Mouse (Mus musculus) kidney, adult 2 months (tissue): Measurements from ENCODE around the gene Git2. TPM values are rescaled to one million over a fixed set of nuclear protein-coding genes. Genes with fewer than 3 reads are reported as not detected.
A peak's percentile ranks its signal among the peaks of the same experiment; 100 is the strongest.

ENCODE experiments used
- DNase-seq: peaks from one replicate; pipeline ENCODE4 v3.0.0; 2021
- H3K27ac ChIP-seq: fragments of 200-500 bp; 2 replicates; pipeline ENCODE4 v1.5.1; 2012; ENCODE audit warnings: low read depth, low read length, control low read depth, inconsistent platforms; ENCODE audit not compliant: insufficient read depth
- H3K27me3 ChIP-seq: fragments of 200-500 bp; replicated peaks from 2 replicates; pipeline ENCODE4 v1.6.1; 2012; ENCODE audit warnings: mild to moderate bottlenecking, moderate library complexity, low read length, inconsistent platforms; ENCODE audit not compliant: control insufficient read depth, insufficient read depth
- H3K36me3 ChIP-seq: fragments of 200-500 bp; 2 replicates; pipeline ENCODE4 v1.6.1; 2012; ENCODE audit warnings: mild to moderate bottlenecking, moderate library complexity, low read length, inconsistent platforms; ENCODE audit not compliant: control insufficient read depth, insufficient read depth
- H3K4me1 ChIP-seq: fragments of 200-500 bp; 2 replicates; pipeline ENCODE4 v1.6.1; 2011; ENCODE audit warnings: low read length; ENCODE audit not compliant: control insufficient read depth, insufficient read depth
- H3K4me3 ChIP-seq: fragments of 200-500 bp; 2 replicates; pipeline ENCODE4 v1.5.1; 2011; ENCODE audit warnings: mild to moderate bottlenecking, low read depth, low read length, control low read depth; ENCODE audit not compliant: insufficient read depth
- CTCF ChIP-seq: fragments of 200-500 bp; conservative IDR thresholded peaks from 2 replicates; pipeline ENCODE4 v1.5.1; 2011; ENCODE audit warnings: low read depth, mild to moderate bottlenecking, control low read depth, low read length, moderate library complexity, mixed read lengths; ENCODE audit not compliant: insufficient read depth, insufficient read length
- POLR2A ChIP-seq: fragments of 200-500 bp; IDR thresholded peaks from one replicate; pipeline ENCODE4 v1.6.1; 2011; ENCODE audit warnings: low read depth, low read length, control low read depth
- WGBS: fragments of 180-500 bp; shearing (Covaris S2); methylation state at CpG from one replicate; pipeline ENCODE4 v1.1.7; 2018; 5-methylcytosine and 5-hydroxymethylcytosine counted together
- polyA plus RNA-seq: library from polyadenylated mRNA; depleted of rRNA; stranded (reverse); fragments of >200 nt; gene quantifications from 2 replicates; pipeline ENCODE4 v1.2.3, GENCODE M21; 2012

Git2 gene
- polyA plus RNA-seq, 1 experiment = 30.5 TPM

DNA sequence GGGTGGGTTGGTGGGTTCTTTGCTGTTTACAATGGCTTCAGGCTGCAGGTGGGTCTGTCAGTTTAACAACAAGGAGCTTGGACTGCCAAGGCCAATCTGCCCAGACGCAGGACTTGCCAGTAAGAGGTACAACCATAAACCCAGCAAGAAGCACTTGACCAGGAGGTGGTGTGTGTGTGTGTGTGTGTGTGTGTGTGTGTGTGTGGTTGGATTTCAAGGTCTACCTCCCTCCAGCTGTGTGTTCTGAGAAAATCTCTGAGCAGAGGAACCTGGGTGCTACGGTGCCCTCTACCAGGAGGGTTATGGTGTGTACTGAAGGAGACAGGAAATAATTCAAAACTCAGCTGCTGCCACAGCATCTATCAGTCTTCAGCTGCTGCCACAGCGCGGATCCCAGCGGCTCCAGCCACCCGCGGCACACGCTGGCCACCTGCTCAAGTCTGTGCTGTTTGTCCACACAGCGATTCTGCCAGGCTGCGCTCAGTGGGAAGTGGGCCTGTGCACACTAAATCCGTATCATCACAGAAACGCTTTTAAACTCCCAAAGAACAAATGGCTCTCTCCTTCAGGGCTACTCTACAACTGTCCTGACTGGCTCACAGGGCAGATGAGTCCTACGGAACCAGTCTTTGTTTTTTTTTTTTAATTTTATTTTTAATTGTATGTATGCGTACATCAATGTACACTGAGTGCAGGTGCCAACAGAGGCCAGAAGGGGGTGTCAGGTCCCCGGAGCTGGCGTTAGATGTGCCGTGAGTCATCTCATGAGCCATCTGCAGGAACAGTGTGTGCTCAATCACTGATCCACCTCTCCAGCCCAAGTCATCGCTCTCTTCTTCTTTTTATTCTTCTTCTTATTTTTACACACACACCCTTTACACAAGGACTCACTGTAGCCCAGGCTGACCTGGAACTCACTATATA is 10.2 kb downstream of the Git2 start:
- Histone ChIP-seq H3K36me3 (no peaks in the 10 kb centered on the region; the same call in 1 of the 2 replicates), H3K4me1 (no peaks in the 10 kb centered on the region), H3K4me3 (no peak overlapping the region), H3K27ac (no peak overlapping the region), H3K27me3 (no peaks in the 10 kb centered on the region)
- no peak for TF ChIP-seq POLR2A
- TF ChIP-seq CTCF = 0 out of 2 replicates have a peak, but pooled peaks have one; percentile 18
- WGBS = 85% methylated on average over 18 of the region's 18 CpGs
- no peak for DNase-seq

DNA sequence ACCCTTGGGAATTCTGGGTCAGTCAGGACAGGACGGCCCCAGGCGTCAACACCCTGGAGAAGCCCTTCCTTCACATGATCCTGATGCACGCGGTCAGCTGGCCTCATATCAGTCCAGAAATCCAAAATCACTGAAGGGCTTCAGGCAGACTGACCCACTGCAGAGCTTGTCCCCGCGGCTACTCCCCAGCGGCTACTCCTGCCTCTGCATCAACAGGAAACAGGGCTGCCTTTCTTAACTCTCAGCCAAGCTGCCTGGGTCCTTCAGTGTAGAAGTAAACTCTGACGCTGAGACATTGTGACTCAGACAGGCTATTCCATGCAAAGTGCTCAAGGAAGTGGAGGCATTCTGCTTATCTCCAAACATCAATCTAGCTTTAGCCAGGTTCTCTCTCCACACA is 13.3 kb downstream of the Git2 start:
- H3K4me1 ChIP-seq = no peaks in the 10 kb centered on the region
- TF ChIP-seq POLR2A (no peak), CTCF (no peak)
- no peak for DNase-seq
- no peaks in the 10 kb centered on the region for H3K27me3 ChIP-seq
- H3K27ac ChIP-seq = no peak overlapping the region
- no peak overlapping the region for H3K4me3 ChIP-seq
- no peaks in the 10 kb centered on the region; the same call in 1 of the 2 replicates for H3K36me3 ChIP-seq
- 68% methylated on average over 8 of the region's 8 CpGs for WGBS

DNA sequence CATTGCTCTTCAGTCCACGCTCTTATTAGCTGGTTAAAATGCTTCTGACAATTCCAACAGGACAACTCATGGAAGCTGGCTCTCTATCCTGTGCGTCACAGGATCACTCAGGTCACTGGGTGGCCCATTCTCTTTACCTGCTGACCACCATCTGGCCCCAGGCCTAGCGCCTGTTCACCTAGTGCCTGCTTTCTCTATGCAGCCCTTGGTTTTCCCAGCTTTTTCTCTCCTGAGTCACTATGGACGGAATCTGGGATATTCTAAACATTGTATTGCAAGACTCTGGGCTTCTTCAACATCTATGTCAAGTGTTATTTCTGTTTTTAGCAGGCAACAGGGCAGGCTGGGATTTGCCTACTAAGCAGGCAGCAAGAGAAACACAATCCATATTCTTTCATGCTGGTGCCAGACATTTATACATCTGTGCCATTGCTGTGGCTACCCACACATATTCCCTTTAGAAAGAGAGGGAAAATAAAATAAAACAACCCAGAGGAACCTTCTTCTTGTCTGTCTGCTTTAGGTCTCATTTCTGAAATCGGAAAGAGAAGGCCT is 15.7 kb downstream of the Git2 start:
- DNase-seq = no peak
- TF ChIP-seq POLR2A = no peak
- TF ChIP-seq CTCF = no peak
- 92% methylated on average over 5 of the region's 5 CpGs for WGBS
- no peaks in the 10 kb centered on the region for H3K4me1 ChIP-seq
- peaks cover 2% of the 10 kb centered on the region; the same call in 1 of the 2 replicates for H3K36me3 ChIP-seq
- H3K4me3 ChIP-seq = no peak overlapping the region
- no peak overlapping the region for H3K27ac ChIP-seq
- no peaks in the 10 kb centered on the region for H3K27me3 ChIP-seq

DNA sequence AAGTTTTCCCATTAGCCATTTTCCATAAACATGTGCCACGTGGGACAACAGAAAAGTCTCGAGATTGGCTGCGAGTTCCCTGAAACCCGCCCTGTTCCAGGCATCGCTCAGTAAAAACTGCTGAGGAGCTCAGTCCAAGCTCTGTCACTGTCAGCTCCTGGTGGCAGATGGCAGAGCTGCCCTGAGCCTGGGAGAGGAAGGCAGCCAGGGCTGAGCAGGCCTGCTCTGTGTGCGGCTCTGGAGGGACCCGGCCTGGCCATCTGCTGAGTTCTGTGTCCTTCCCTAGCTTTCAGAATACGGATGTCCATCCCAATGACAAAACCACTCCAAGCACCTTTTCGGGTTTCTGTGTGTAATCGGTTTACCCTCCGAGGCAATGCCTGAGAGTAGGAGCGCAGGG is 21.9 kb downstream of the Git2 start:
- no peaks in the 10 kb centered on the region for H3K4me1 ChIP-seq
- DNase-seq = no peak
- H3K36me3 ChIP-seq = 0 out of 2 replicates have a peak, but pooled peaks cover 4% of the 10 kb centered on the region
- no peaks in the 10 kb centered on the region for H3K27me3 ChIP-seq
- WGBS = 91% methylated on average over 12 of the region's 12 CpGs
- TF ChIP-seq CTCF (no peak), POLR2A (no peak)
- H3K27ac ChIP-seq = no peak overlapping the region
- no peak overlapping the region for H3K4me3 ChIP-seq

DNA sequence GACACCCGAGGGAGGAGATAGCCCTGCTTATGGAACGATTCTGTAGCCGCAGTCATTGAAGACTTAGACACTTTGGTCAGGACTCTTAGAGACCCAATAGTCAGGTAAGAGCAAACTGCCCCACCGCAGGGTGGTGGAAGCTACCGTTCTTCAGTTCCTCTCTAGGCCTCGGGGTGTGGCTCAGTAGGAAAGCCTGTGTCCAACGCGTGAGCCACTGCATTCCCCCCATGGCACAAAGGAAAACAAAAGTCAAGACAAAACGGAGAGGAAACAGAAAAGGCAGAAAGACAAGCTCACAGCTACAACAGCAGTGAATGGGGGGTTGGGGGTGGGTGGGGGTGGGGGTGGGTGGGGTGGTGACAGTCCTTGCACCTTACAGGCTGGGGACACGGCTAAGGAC is 22.9 kb downstream of the Git2 start:
- no peaks in the 10 kb centered on the region for H3K27me3 ChIP-seq
- DNase-seq = no peak
- H3K36me3 ChIP-seq = 0 out of 2 replicates have a peak, but pooled peaks cover 4% of the 10 kb centered on the region
- H3K4me1 ChIP-seq = no peaks in the 10 kb centered on the region
- TF ChIP-seq CTCF = no peak
- no peak for TF ChIP-seq POLR2A
- H3K4me3 ChIP-seq = no peak overlapping the region
- 94% methylated on average over 10 of the region's 10 CpGs for WGBS
- no peak overlapping the region for H3K27ac ChIP-seq

GRCm38 (mm10) chr5:114750325-114750724 is 25.0 kb downstream of the Git2 start:
- no peaks in the 10 kb centered on the region for H3K27me3 ChIP-seq
- no peak for DNase-seq
- H3K36me3 ChIP-seq = 0 out of 2 replicates have a peak, but pooled peaks cover 4% of the 10 kb centered on the region
- no peak for TF ChIP-seq POLR2A
- no peak for TF ChIP-seq CTCF
- no peak overlapping the region for H3K27ac ChIP-seq
- WGBS = 88% methylated on average over 10 of the region's 10 CpGs
- H3K4me1 ChIP-seq = no peaks in the 10 kb centered on the region
- H3K4me3 ChIP-seq = no peak overlapping the region

GRCm38 (mm10) chr5:114747521-114747920 is 27.8 kb downstream of the Git2 start:
- Histone ChIP-seq H3K27ac (no peak overlapping the region), H3K36me3 (peaks cover 3% of the 10 kb centered on the region), H3K4me3 (no peak overlapping the region), H3K4me1 (no peaks in the 10 kb centered on the region), H3K27me3 (no peaks in the 10 kb centered on the region)
- 92% methylated on average over 5 of the region's 5 CpGs for WGBS
- no peak for DNase-seq
- TF ChIP-seq CTCF = no peak
- TF ChIP-seq POLR2A = no peak
